Mouse (Mus musculus) G1E (cell line): ENCODE results near the gene Jmjd8.

Experiments used
- CTCF ChIP-seq: IDR thresholded peaks from 2 replicates; pipeline ENCODE4 v1.5.1; 2012; ENCODE audit warnings: low read depth, low read length, inconsistent platforms, mixed read lengths
- GATA1 ChIP-seq: IDR thresholded peaks from 2 replicates; pipeline ENCODE4 v1.6.1; 2012; ENCODE audit warnings: borderline replicate concordance, low read length, inconsistent platforms, mixed read lengths
- POLR2AphosphoS5 ChIP-seq: IDR thresholded peaks from 2 replicates; pipeline ENCODE4 v1.6.1; 2012; ENCODE audit warnings: low read depth, low read length, inconsistent platforms; ENCODE audit not compliant: insufficient replicate concordance
- TAL1 ChIP-seq: conservative IDR thresholded peaks from 2 replicates; pipeline ENCODE4 v1.6.1; 2012; ENCODE audit warnings: low read depth, low read length, inconsistent platforms, mixed read lengths

GRCm38 (mm10) chr17:25813471-25813870 lies 15.2 kb upstream of the Jmjd8 start:
- TF ChIP-seq CTCF (no peak), GATA1 (no peak), POLR2AphosphoS5 (no peak), TAL1 (no peak)
